Mouse (Mus musculus) forebrain, embryonic 13.5 days (tissue): ENCODE data around the gene Pigk. TPM values are rescaled to one million over a fixed set of nuclear protein-coding genes. Genes with fewer than 3 reads are reported as not detected.

Experiments
- ATAC-seq: fragments of 200-750 bp; cut with Nextera tagmentation; 2 replicates; pipeline ENCODE4 v1.8.0; 2017
- H3K27ac ChIP-seq: fragments of 300-500 bp; sonication (generic); 2 replicates; pipeline ENCODE4 v1.5.1; 2015; ENCODE audit warnings: inconsistent platforms, mild to moderate bottlenecking, moderate library complexity
- H3K27me3 ChIP-seq: fragments of 300-500 bp; sonication (generic); 2 replicates; pipeline ENCODE4 v1.6.1; 2015; ENCODE audit warnings: mild to moderate bottlenecking, inconsistent platforms
- H3K36me3 ChIP-seq: fragments of 300-500 bp; sonication (generic); 2 replicates; pipeline ENCODE4 v1.6.1; 2015; ENCODE audit warnings: mild to moderate bottlenecking, inconsistent platforms; ENCODE audit not compliant: poor library complexity, severe bottlenecking
- H3K4me1 ChIP-seq: fragments of 300-500 bp; sonication (generic); 2 replicates; pipeline ENCODE4 v1.6.1; 2015; ENCODE audit warnings: inconsistent platforms
- H3K4me2 ChIP-seq: fragments of 300-500 bp; sonication (generic); 2 replicates; pipeline ENCODE4 v1.6.1; 2015; ENCODE audit warnings: inconsistent platforms, mild to moderate bottlenecking, moderate library complexity
- H3K4me3 ChIP-seq: fragments of 300-500 bp; sonication (generic); 2 replicates; pipeline ENCODE4 v1.5.1; 2015; ENCODE audit warnings: mild to moderate bottlenecking, inconsistent platforms
- H3K9ac ChIP-seq: fragments of 300-500 bp; sonication (generic); 2 replicates; pipeline ENCODE4 v1.6.1; 2015; ENCODE audit warnings: mild to moderate bottlenecking, inconsistent platforms
- H3K9me3 ChIP-seq: fragments of 300-500 bp; sonication (generic); replicated peaks from 2 replicates; pipeline ENCODE4 v1.6.1; 2016; ENCODE audit warnings: inconsistent platforms
- WGBS: fragments of 180-500 bp; shearing (Covaris S2); methylation state at CpG from one replicate; pipeline ENCODE4 v1.1.7; 2015; 5-methylcytosine and 5-hydroxymethylcytosine counted together
- polyA plus RNA-seq: library from polyadenylated mRNA; unstranded; fragments of >200 nt; fragmentation: Nextera tagmentation; extraction: Ambion mirVana; gene quantifications from 2 replicates; pipeline ENCODE4 v1.2.1, GENCODE M21; 2015

The Pigk gene
- polyA plus RNA-seq, 1 experiment from 2014 or later: 29.0 TPM

DNA sequence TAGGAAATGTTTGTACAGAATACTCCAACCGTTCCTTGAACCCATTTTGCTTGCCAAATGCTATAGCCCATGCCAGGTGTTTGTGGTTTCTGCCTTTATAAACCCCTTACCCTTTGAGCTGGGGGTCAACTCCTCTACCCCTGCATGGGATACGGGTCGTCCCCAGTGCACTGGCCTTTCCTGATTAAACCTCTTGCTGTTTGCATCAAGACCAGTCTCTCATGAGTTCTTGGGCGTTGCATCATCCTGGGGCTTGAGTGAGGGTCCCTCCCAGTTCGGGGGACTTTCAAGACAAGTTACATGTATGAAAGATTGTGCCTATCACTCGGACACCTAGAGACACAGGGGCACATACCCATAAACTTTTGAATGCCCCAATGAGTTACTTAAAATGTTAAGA is 200.5 kb downstream of the Pigk start:
- Histone ChIP-seq H3K27me3 (no peaks in the 10 kb centered on the region), H3K9ac (no peak overlapping the region), H3K4me2 (no peak overlapping the region), H3K4me1 (0 out of 2 replicates have a peak, but pooled peaks cover 3% of the 10 kb centered on the region), H3K9me3 (no peaks in the 10 kb centered on the region), H3K36me3 (no peaks in the 10 kb centered on the region), H3K4me3 (no peak overlapping the region), H3K27ac (no peak overlapping the region)
- ATAC-seq: no peak
- 86% methylated on average over 6 of the region's 6 CpGs for WGBS

DNA sequence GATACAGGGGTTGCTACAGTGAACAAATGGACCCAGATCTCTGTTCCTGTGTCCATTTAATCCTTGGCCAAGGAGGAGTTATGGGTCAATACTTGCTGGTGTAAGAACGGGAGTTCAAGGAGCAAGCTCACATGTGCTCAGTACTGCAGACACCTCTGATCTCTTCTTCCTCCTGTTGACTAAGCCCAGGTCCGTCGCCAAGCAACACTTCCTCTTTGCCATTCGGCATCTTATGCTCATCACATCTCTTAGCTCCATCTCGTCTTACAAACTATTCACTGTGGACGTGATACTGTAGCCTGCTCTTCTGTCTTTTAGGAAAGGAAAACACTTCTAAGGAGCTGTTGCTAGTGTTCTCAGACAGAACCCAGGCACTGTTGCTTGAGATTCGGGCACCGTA is 203.7 kb downstream of the Pigk start:
- Histone ChIP-seq H3K9ac (no peak overlapping the region), H3K9me3 (no peaks in the 10 kb centered on the region), H3K4me3 (no peak overlapping the region), H3K4me2 (no peak overlapping the region), H3K27me3 (no peaks in the 10 kb centered on the region), H3K4me1 (0 out of 2 replicates have a peak, but pooled peaks cover 3% of the 10 kb centered on the region), H3K36me3 (no peaks in the 10 kb centered on the region), H3K27ac (no peak overlapping the region)
- no peak for ATAC-seq
- WGBS: 87% methylated on average over 8 of the region's 8 CpGs

DNA sequence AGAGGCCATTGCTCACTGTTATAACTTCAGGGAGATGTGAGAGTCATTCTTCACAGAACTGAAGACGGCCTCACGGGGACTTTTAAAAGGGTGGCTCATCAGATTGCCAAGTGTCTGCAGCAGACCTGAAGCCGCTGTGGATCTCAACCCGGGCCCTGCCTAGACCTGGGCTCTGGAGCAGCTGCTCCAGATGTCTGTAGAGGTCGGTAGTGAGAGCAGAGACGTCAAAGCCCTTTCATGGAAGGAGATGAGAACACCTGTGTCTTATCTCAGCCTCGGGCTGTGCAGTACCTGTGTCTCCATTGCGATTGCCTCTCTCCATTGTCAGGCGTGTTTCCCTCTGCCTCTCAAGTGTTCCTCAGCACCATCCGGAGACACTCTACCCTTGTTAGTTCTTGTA is 205.2 kb downstream of the Pigk start:
- 77% methylated on average over 10 of the region's 10 CpGs for WGBS
- H3K9ac ChIP-seq: no peak overlapping the region
- 0 out of 2 replicates have a peak, but pooled peaks cover 3% of the 10 kb centered on the region for H3K4me1 ChIP-seq
- no peaks in the 10 kb centered on the region for H3K27me3 ChIP-seq
- H3K36me3 ChIP-seq: no peaks in the 10 kb centered on the region
- H3K4me2 ChIP-seq: no peak overlapping the region
- H3K9me3 ChIP-seq: no peaks in the 10 kb centered on the region
- ATAC-seq: no peak
- H3K27ac ChIP-seq: no peak overlapping the region
- H3K4me3 ChIP-seq: no peak overlapping the region

DNA sequence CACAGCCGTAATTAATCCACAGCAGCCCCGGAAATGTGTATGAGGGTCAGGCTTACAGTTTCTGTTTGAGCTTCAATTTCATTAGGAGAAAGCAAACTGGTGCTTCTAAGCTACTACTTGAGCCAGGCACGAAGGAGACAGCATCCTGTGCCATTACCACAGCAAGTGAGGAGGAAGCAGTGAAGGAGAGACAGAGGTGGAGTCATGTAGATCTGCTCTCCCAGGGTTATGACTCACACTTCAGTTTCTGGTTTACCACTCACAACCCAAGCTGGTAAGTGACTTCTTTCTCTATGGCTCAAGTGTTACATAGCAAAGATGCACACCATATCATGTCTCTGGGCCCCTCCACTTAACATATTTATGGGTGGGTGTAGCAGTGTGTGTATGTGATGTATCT is 206.5 kb downstream of the Pigk start:
- Histone ChIP-seq H3K27ac (no peak overlapping the region), H3K4me3 (no peak overlapping the region), H3K27me3 (no peaks in the 10 kb centered on the region), H3K36me3 (no peaks in the 10 kb centered on the region), H3K9me3 (no peaks in the 10 kb centered on the region), H3K4me2 (no peak overlapping the region), H3K4me1 (no peaks in the 10 kb centered on the region), H3K9ac (no peak overlapping the region)
- ATAC-seq: no peak
- 82% methylated on average over 3 of the region's 3 CpGs for WGBS

DNA sequence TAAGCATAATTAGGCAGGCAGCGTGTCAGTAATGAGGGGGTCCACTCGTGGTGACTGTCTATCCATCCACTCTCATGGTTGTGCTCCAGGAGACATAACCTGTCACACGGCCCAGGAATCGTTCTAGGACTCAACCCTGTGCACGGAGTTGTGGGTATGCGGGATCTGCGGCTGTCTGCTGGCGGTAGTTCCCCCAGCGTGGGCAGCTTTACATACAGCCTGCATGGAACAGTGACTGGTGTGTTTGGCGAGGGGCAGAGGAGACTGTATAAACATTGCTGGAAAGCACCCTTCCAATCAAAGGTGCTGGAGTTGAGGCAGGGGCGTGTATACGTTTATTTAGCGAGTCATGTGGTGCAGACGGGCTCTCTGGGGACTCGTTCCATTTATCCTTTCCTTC is 209.6 kb downstream of the Pigk start:
- Histone ChIP-seq H3K9ac (no peak overlapping the region), H3K27ac (no peak overlapping the region), H3K36me3 (no peaks in the 10 kb centered on the region), H3K4me1 (peaks cover 5% of the 10 kb centered on the region), H3K4me2 (no peak overlapping the region), H3K4me3 (no peak overlapping the region), H3K27me3 (no peaks in the 10 kb centered on the region), H3K9me3 (no peaks in the 10 kb centered on the region)
- 78% methylated on average over 15 of the region's 15 CpGs for WGBS
- no peak for ATAC-seq

DNA sequence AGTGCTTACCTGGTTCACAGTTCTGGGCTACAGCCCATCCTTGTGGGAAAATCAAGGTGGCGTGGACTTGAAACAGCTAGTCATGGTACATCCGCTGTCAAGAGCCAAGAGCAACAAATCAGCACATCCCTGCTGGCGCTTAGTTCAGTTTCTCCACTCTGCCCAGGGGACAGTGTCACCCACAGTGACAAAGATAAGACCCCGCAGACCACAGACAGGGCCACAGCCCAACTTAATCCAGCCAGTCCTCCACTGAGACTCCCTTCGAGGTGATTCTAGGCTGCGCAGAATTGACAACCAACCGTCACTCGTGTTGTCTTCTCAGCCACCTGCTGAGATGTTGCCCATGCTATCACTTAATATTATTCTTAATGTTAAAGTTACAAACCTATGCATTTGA is 211.5 kb downstream of the Pigk start:
- H3K4me2 ChIP-seq: no peak overlapping the region
- peaks cover 18% of the 10 kb centered on the region for H3K4me1 ChIP-seq
- no peak overlapping the region for H3K4me3 ChIP-seq
- no peak overlapping the region for H3K27ac ChIP-seq
- 92% methylated on average over 8 of the region's 8 CpGs for WGBS
- no peak for ATAC-seq
- no peaks in the 10 kb centered on the region for H3K27me3 ChIP-seq
- no peaks in the 10 kb centered on the region for H3K9me3 ChIP-seq
- H3K9ac ChIP-seq: no peak overlapping the region
- no peaks in the 10 kb centered on the region for H3K36me3 ChIP-seq

DNA sequence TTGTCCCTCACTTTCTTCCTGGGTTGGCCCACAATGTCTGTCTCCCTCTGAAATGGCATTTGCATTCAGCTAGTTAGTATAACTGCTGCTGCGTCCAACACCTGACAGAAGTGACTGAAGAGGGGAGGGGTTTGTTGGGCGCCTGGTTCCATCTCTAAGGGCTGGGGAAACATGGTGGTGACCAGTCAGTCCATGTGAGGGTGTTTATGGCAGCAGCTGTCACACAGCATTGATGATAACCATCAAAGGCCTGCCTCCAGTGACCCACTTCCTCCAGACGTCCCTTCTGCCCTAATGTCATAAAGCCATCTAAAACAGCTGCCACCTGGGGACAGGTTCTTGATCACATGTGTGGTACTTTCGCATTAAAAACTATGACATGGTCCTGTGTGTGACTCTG is 212.3 kb downstream of the Pigk start:
- H3K36me3 ChIP-seq: no peaks in the 10 kb centered on the region
- no peak overlapping the region for H3K4me2 ChIP-seq
- no peak overlapping the region for H3K27ac ChIP-seq
- no peaks in the 10 kb centered on the region for H3K27me3 ChIP-seq
- WGBS: 79% methylated on average over 4 of the region's 4 CpGs
- H3K4me3 ChIP-seq: no peak overlapping the region
- no peak overlapping the region for H3K9ac ChIP-seq
- no peak for ATAC-seq
- peaks cover 18% of the 10 kb centered on the region for H3K4me1 ChIP-seq
- no peaks in the 10 kb centered on the region for H3K9me3 ChIP-seq

DNA sequence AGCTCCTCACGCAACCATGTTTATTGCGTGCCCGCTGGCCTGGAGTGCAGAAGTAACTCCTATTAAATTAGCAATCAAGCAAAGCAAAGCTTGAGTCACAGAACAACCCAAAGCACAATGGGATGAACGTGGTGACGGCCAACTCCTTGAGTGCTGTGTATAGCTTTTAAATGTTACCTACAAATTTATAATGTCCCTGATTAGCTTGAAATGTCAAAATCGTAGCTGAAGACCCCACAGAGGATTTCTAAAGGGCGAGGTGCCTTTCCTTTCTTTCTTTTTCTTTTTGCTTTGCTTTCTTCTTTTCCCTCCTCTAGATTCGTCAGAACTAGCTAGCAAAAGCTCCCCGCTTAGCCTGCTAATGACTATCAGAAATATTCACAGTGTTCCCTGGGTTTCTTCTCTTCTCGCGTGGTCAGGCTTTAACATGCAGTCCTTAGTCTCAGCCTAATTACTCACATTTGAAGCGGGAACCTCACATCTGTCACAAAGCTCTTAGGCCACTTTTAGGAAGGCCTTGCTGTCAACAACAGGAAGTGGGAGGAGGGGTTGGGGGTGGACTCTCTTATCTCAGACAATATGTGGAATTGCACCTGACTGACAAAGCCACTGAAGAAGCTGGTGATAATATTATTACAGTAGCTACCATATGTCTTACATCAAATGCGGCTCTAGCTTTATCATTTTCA is 214.5 kb downstream of the Pigk start:
- Histone ChIP-seq H3K4me1 (peaks cover 18% of the 10 kb centered on the region), H3K36me3 (no peaks in the 10 kb centered on the region), H3K4me3 (no peak overlapping the region), H3K4me2 (no peak overlapping the region), H3K27me3 (no peaks in the 10 kb centered on the region), H3K9me3 (no peaks in the 10 kb centered on the region), H3K27ac (no peak overlapping the region), H3K9ac (no peak overlapping the region)
- WGBS: 44% methylated on average over 13 of the region's 13 CpGs
- peak; percentile 56; the same call in 1 of the 2 replicates for ATAC-seq

DNA sequence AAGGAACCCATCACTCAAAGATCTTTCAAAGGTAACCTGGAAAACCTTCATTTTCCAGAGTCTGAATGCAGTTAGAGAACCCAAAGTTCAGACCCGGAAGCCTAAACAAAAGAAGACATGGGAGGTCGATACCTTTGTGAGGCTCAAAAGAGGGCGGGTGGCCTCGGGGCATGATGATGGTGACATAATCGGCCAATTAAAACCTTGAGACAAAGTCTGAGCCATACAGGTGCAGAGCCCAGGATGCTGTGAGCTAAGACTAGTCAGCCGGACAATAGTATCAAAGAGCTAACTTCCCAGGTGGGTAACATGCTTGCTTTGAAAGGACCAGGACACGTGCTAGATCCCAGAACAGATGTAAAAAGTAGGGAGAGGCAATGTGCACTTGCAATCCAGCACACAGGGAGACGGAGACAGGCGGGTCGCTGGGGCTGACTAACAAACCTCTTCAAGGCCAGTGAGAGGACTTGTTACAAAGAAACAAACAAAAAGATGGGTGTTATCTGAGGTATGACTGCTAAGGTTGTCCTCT is 215.4 kb downstream of the Pigk start:
- H3K9ac ChIP-seq: no peak overlapping the region
- H3K36me3 ChIP-seq: no peaks in the 10 kb centered on the region
- 45% methylated on average over 10 of the region's 10 CpGs for WGBS
- no peaks in the 10 kb centered on the region for H3K27me3 ChIP-seq
- H3K9me3 ChIP-seq: no peaks in the 10 kb centered on the region
- no peak overlapping the region for H3K4me2 ChIP-seq
- peak; percentile 19; the same call in 1 of the 2 replicates for ATAC-seq
- H3K27ac ChIP-seq: no peak overlapping the region
- H3K4me3 ChIP-seq: no peak overlapping the region
- peaks cover 18% of the 10 kb centered on the region for H3K4me1 ChIP-seq

DNA sequence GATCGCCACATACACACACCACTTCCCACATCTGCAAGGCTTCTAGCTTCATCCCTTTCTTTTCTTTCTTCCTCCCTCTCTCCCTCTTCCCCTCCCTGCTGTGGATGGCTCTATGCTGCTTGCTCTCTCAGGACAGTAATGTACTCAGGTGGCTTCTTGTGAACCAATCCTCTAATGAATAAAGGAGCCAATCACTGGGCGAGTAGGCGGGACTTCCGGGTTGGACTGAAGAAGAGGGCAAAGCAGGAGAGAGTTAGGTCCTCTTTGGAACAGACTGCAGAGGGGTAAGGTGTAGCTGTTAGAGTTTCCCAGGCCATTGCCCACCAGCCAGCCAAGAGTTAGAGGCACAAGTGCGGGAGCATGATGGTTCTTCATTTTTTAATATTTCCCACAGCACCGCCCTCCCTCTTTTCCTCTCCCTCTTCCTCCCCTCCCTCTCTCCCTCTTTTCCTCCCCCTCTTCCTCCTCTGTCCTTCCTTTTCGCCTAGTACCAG is 215.9 kb downstream of the Pigk start:
- no peak overlapping the region for H3K9ac ChIP-seq
- ATAC-seq: peak; percentile 43; the same call in 1 of the 2 replicates
- no peaks in the 10 kb centered on the region for H3K9me3 ChIP-seq

DNA sequence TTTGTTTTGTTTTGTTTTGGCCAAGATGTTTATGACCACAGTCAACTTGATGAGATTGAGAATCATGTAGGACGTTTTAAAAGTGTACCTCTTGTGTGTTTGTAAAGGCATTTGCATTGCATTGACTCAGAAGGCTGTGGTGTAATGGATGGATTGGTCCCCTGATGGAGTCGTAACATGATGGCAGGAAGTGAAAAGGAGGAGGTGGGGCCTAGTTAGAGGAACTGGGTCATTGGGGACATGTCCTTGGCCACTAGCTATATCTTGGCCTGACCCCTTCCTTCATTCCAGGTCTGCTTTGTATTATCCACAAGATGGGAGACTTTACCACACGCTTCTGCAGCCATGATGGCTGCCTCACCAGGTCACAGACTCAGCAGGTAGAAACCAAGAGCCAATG is 217.5 kb downstream of the Pigk start:
- Histone ChIP-seq H3K4me1 (peaks cover 18% of the 10 kb centered on the region), H3K36me3 (no peaks in the 10 kb centered on the region), H3K9me3 (no peaks in the 10 kb centered on the region), H3K9ac (no peak overlapping the region), H3K4me3 (no peak overlapping the region), H3K27ac (no peak overlapping the region), H3K4me2 (no peak overlapping the region), H3K27me3 (no peaks in the 10 kb centered on the region)
- no peak for ATAC-seq
- WGBS: 87% methylated on average over 3 of the region's 3 CpGs

More for the DNA sequence above, 215.9 kb downstream of the Pigk start:
- Histone ChIP-seq H3K36me3 (no peaks in the 10 kb centered on the region), H3K27ac (no peak overlapping the region), H3K4me2 (no peak overlapping the region), H3K27me3 (no peaks in the 10 kb centered on the region), H3K4me3 (no peak overlapping the region), H3K4me1 (peaks cover 18% of the 10 kb centered on the region)
- WGBS: 84% methylated on average over 7 of the region's 7 CpGs

DNA sequence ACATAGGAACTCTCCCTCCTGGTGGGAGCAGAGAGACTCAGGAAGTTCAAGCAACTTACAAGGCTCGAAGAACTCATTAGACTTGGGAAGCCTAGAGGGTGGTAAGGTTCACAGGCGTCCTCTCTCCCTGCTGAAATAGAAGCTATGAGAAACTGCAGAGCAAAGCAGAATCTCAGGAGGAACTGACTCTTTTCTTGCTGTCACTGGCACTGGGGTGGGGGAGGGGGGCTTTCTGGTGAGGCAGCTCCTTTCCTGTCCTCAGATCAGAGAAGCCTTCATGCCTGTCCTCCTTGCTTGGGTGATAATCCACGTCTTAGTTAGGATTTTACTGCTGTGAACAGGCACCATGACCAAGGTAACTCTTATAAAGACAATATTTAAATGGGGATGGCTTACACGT is 218.2 kb downstream of the Pigk start:
- Histone ChIP-seq H3K27me3 (no peaks in the 10 kb centered on the region), H3K4me2 (no peak overlapping the region), H3K4me3 (no peak overlapping the region), H3K27ac (no peak overlapping the region), H3K36me3 (no peaks in the 10 kb centered on the region), H3K9me3 (no peaks in the 10 kb centered on the region), H3K4me1 (peaks cover 18% of the 10 kb centered on the region), H3K9ac (no peak overlapping the region)
- 72% methylated on average over 4 of the region's 4 CpGs for WGBS
- ATAC-seq: no peak

DNA sequence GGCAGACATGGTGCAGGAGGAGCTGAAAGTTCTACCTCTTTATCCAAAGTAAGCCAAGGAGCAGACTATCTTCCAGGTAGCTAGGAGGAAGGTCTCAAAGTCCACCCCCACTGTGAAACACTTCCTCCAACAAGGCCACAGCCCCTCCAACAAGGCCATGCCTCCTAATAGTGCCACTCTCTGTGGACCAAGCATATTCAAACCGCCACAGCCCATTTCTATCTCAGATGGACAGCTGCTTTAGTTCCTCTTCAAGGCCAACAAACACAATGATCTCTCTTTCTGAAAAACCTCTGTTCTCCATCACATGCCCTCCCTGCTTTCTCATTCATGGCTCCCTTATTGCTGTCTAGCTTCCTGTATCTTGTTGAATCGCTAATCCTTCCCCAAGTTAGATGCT is 218.6 kb downstream of the Pigk start:
- ATAC-seq: no peak
- no peaks in the 10 kb centered on the region for H3K9me3 ChIP-seq
- no peak overlapping the region for H3K4me3 ChIP-seq
- H3K4me2 ChIP-seq: no peak overlapping the region
- WGBS: 89% methylated on average over 2 of the region's 2 CpGs
- H3K9ac ChIP-seq: no peak overlapping the region
- H3K27ac ChIP-seq: no peak overlapping the region
- no peaks in the 10 kb centered on the region for H3K27me3 ChIP-seq
- no peaks in the 10 kb centered on the region for H3K36me3 ChIP-seq
- H3K4me1 ChIP-seq: peaks cover 18% of the 10 kb centered on the region
